Mouse (Mus musculus) olfactory bulb, adult 2 months (tissue): ENCODE results near the gene Lat.

Source experiments
- CTCF ChIP-seq: fragments of 200-500 bp; IDR thresholded peaks from 2 replicates; pipeline ENCODE4 v1.5.1; 2012; ENCODE audit warnings: low read depth, mild to moderate bottlenecking, low read length, moderate library complexity; ENCODE audit not compliant: insufficient read depth
- POLR2A ChIP-seq: fragments of 200-500 bp; IDR thresholded peaks from 2 replicates; pipeline ENCODE4 v1.6.1; 2012; ENCODE audit warnings: mild to moderate bottlenecking, low read depth, low read length, moderate library complexity; ENCODE audit not compliant: insufficient read depth

- no peak for TF ChIP-seq POLR2A
- no peak for TF ChIP-seq CTCF
Observed at GRCm38 (mm10) chr7:126323729-126324128, 45.6 kb downstream of the Lat start.
